Mouse (Mus musculus): ENCODE data around the gene Usp30. TPM values are rescaled to one million over a fixed set of nuclear protein-coding genes. Genes with fewer than 3 reads are reported as not detected.

Gene Usp30
- polyA plus RNA-seq, 1 experiment, result 10.9 TPM

DNA sequence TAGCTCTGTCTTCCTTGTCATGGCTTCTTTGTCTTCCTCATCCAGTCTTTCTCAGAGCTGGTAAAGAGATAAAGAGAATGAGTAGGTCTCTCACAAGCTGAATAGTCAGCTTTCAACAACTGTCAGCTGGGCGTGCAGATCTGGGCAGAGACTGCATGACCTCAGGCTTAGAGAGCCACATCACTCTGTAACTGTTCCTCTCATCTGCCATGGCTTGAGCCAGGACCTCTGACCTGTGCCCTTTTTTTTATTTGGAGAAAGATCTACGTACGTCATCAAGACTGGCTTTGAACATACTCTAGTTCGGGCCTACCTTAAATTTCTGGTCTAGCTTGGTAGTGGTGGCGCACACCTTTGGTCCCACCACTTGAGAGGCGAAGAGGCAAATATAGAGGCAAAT lies 67.6 kb downstream of the Usp30 start:
- H3K27ac ChIP-seq (ENCODE audit: insufficient read depth, low read depth, low read length), result no peak overlapping the region
- TF ChIP-seq POLR2A (IDR thresholded peaks at IDR 0.05; ENCODE audit: low read depth, low read length), result no peak
- no peak for TF ChIP-seq CTCF (IDR thresholded peaks at IDR 0.05; ENCODE audit: extremely low read depth, insufficient read length, insufficient replicate concordance, low read depth, low read length)
- H3K27me3 ChIP-seq (ENCODE audit: control insufficient read depth, insufficient read depth, low read length), result no peaks in the 10 kb centered on the region
- H3K4me1 ChIP-seq (ENCODE audit: control insufficient read depth, insufficient read depth, insufficient read length, low read length), result peaks cover 14% of the 10 kb centered on the region
- H3K4me3 ChIP-seq (ENCODE audit: low read depth, low read length), result no peak overlapping the region
- H3K36me3 ChIP-seq (ENCODE audit: control insufficient read depth, insufficient read depth, low read length), result peaks cover 3% of the 10 kb centered on the region; the same call in 1 of the 2 replicates
- WGBS, result 91% methylated on average over 6 of the region's 6 CpGs

DNA sequence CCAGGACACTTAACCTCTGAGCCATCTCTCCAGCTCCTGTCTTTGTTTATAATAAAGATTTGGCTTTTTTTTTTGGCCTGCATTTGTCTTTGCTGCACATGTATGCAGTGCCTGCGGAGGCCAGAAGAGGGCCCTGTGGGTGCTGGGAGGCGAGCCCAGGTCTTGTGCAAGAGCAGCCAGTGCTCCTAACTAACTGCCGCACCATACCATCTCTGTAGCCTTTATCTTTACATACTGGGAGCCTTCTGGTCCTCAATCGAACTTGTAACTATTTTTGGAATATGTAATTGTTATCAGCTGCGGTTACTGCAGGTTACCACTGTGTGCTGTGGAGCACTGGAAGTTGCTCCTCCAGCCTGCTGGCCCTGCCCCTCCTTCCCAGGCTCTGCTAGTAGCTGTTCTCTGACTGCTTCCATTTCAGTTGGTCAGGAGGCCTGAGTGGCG lies 68.9 kb downstream of the Usp30 start:
- TF ChIP-seq CTCF (IDR thresholded peaks at IDR 0.05; ENCODE audit: extremely low read depth, insufficient read length, insufficient replicate concordance, low read depth, low read length) (peak; percentile 66; the same call in 1 of the 2 replicates), POLR2A (IDR thresholded peaks at IDR 0.05; ENCODE audit: low read depth, low read length) (no peak)
- Histone ChIP-seq H3K27me3 (ENCODE audit: control insufficient read depth, insufficient read depth, low read length) (no peaks in the 10 kb centered on the region), H3K36me3 (ENCODE audit: control insufficient read depth, insufficient read depth, low read length) (peaks cover 3% of the 10 kb centered on the region; the same call in 1 of the 2 replicates), H3K4me3 (ENCODE audit: low read depth, low read length) (no peak overlapping the region), H3K27ac (ENCODE audit: insufficient read depth, low read depth, low read length) (no peak overlapping the region), H3K4me1 (ENCODE audit: control insufficient read depth, insufficient read depth, insufficient read length, low read length) (peaks cover 23% of the 10 kb centered on the region)
- whole genome bisulfite sequencing, result 22% methylated on average over 6 of the region's 6 CpGs

DNA sequence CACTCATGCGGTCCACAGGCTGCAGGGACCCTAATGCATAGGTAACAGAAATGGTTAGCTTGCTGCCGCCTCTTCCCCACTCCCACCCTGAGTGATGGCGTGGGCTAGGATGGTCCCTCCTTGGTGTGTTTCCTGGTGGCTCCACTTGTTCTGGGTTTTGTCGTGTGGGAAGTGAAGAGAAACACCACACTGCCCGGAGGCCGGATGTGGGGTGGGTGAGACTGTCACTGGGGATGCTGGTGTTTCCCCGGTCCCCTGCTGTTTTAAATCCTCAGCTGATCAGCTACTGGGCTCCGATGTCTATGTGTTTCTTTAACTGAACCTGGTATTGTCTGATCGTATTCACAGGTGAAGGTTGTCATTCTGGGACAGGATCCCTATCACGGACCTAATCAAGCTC lies 70.3 kb downstream of the Usp30 start:
- 83% methylated on average over 10 of the region's 10 CpGs for WGBS
- Histone ChIP-seq H3K36me3 (ENCODE audit: control insufficient read depth, insufficient read depth, low read length) (peaks cover 3% of the 10 kb centered on the region; the same call in 1 of the 2 replicates), H3K4me3 (ENCODE audit: low read depth, low read length) (no peak overlapping the region), H3K27ac (ENCODE audit: insufficient read depth, low read depth, low read length) (no peak overlapping the region), H3K4me1 (ENCODE audit: control insufficient read depth, insufficient read depth, insufficient read length, low read length) (peaks cover 24% of the 10 kb centered on the region), H3K27me3 (ENCODE audit: control insufficient read depth, insufficient read depth, low read length) (no peaks in the 10 kb centered on the region)
- TF ChIP-seq CTCF (IDR thresholded peaks at IDR 0.05; ENCODE audit: extremely low read depth, insufficient read length, insufficient replicate concordance, low read depth, low read length) (no peak), POLR2A (IDR thresholded peaks at IDR 0.05; ENCODE audit: low read depth, low read length) (no peak)

DNA sequence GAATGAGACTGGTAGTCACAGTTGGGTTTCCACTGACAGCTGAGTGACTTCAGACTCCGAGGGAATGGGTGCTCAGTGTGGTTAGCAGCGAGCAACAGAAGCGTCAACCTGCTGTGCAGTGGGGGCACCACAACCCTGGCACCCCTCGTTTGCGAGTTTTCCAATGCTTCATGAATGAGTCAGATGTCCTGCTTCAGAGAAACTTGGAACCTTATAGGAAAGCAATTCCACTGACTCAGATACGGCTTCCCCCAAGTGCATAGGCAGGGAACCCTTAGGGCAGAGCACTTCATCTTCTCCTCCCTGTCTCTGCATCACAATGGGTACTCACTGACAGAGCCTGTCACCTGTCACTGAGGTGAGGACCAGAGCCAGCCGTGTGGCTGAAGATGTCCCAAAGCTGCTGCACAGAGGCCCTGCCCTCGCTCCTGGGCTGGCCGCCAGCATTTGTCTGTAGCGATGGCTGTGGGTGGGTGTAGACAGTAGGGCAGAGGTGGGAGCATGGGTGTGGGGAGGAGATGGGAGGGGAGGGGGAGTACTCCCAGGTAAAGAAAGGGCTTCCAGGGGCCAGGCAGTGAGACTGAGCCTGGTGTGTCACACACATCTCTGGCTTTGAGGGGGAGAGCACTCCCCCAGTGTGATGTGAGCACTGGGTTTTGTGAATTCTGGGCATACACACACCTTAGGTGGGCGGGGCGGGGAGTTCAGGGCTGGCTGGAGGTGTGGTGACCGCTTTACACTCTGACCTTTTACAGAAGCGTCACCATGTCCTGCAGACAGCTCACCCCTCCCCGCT lies 72.4 kb downstream of the Usp30 start:
- H3K4me1 ChIP-seq (ENCODE audit: control insufficient read depth, insufficient read depth, insufficient read length, low read length), result peaks cover 27% of the 10 kb centered on the region
- peak overlapping the region; percentile 58 for H3K27ac ChIP-seq (ENCODE audit: insufficient read depth, low read depth, low read length)
- 39% methylated on average over 15 of the region's 15 CpGs for WGBS
- no peak for TF ChIP-seq CTCF (IDR thresholded peaks at IDR 0.05; ENCODE audit: extremely low read depth, insufficient read length, insufficient replicate concordance, low read depth, low read length)
- TF ChIP-seq POLR2A (IDR thresholded peaks at IDR 0.05; ENCODE audit: low read depth, low read length), result no peak
- no peaks in the 10 kb centered on the region for H3K27me3 ChIP-seq (ENCODE audit: control insufficient read depth, insufficient read depth, low read length)
- no peak overlapping the region for H3K4me3 ChIP-seq (ENCODE audit: low read depth, low read length)
- H3K36me3 ChIP-seq (ENCODE audit: control insufficient read depth, insufficient read depth, low read length), result peaks cover 3% of the 10 kb centered on the region; the same call in 1 of the 2 replicates

DNA sequence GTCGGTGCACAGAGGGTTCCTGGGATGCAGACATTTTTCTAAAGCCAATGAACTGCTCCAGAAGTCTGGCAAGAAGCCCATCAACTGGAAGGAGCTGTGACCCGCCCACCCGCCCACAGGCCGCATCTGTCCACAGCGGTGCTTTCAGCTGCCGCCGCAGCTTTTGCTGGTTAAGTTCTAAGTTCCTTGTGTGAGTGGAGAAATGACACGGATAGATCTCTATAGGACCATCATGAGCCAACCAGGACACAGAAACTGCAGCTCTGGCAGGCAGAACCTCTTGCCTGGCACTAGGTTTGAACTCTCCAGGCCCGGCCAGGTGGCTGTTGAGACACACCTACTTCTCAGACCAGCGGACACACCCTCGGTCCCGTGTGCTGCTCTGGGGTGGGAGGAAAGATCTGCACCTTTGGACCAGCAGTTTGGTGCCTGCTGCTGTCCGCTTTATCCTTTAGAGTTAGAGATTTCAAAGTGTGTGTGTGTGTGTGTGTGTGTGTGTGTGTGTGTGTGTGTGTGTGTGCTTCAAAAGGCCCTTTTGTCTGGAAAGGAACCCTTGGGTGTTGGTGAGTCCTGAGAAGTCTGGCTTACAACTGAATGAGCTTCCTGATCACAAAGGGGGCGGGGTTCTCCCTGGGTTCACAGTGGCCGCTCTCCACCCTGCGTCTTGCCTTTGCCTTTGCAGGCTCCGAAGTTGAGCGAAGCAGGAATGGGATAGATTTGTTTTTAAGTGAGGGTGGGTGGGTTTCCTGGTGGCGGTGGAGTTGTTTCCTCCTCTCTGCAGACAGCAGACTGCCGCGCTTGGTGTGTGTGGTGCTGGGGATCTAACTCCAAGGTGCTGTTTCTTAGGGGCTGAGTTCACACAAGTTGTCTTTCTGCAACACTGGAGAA lies 73.3 kb downstream of the Usp30 start:
- Histone ChIP-seq H3K36me3 (ENCODE audit: control insufficient read depth, insufficient read depth, low read length) (peaks cover 3% of the 10 kb centered on the region; the same call in 1 of the 2 replicates), H3K4me1 (ENCODE audit: control insufficient read depth, insufficient read depth, insufficient read length, low read length) (peaks cover 32% of the 10 kb centered on the region), H3K27me3 (ENCODE audit: control insufficient read depth, insufficient read depth, low read length) (no peaks in the 10 kb centered on the region), H3K27ac (ENCODE audit: insufficient read depth, low read depth, low read length) (peak overlapping the region; percentile 95), H3K4me3 (ENCODE audit: low read depth, low read length) (peak overlapping the region; percentile 38)
- WGBS, result 21% methylated on average over 21 of the region's 21 CpGs
- peak; percentile 10; the same call in 1 of the 2 replicates for TF ChIP-seq CTCF (IDR thresholded peaks at IDR 0.05; ENCODE audit: extremely low read depth, insufficient read length, insufficient replicate concordance, low read depth, low read length)
- TF ChIP-seq POLR2A (IDR thresholded peaks at IDR 0.05; ENCODE audit: low read depth, low read length), result no peak

DNA sequence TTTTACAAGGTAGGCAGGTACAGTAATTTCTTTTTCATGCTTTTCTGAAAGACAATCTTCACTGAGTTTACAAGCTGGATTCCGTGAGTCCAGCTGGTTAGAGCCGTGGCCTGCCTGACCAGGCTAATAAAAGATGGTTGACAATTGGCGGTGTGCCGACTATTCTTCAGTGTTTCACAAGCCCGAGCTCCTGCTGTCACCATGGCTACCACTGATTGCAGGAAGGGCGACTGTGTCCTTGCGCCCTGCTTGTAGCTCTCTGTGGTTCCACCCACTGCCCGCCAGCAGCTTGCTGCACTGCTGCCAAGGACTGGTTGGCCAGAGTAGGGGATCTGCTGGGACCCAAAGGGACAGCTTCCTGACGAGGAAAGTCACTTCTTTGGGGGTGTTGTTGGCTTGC lies 73.9 kb downstream of the Usp30 start:
- Histone ChIP-seq H3K4me3 (ENCODE audit: low read depth, low read length) (no peak overlapping the region; the same call in 1 of the 2 replicates), H3K27ac (ENCODE audit: insufficient read depth, low read depth, low read length) (peak overlapping the region; percentile 95), H3K4me1 (ENCODE audit: control insufficient read depth, insufficient read depth, insufficient read length, low read length) (peaks cover 31% of the 10 kb centered on the region), H3K36me3 (ENCODE audit: control insufficient read depth, insufficient read depth, low read length) (peaks cover 3% of the 10 kb centered on the region; the same call in 1 of the 2 replicates), H3K27me3 (ENCODE audit: control insufficient read depth, insufficient read depth, low read length) (no peaks in the 10 kb centered on the region)
- no peak for TF ChIP-seq CTCF (IDR thresholded peaks at IDR 0.05; ENCODE audit: extremely low read depth, insufficient read length, insufficient replicate concordance, low read depth, low read length)
- no peak for TF ChIP-seq POLR2A (IDR thresholded peaks at IDR 0.05; ENCODE audit: low read depth, low read length)
- 14% methylated on average over 9 of the region's 9 CpGs for WGBS
